Mouse (Mus musculus) layer of hippocampus, adult 9-10 months (tissue): ENCODE measurements around the gene Lfng.

Experiments used
- DNase-seq: peaks from one replicate; pipeline ENCODE4 v3.0.0; 2022; ENCODE audit warnings: low spot score

The Lfng gene

GRCm38 (mm10) chr5:140663621-140664180 is 56.6 kb downstream of the Lfng start:
- DNase-seq: no peak
